Mouse (Mus musculus) olfactory bulb, adult 2 months (tissue): ENCODE measurements around the gene 4930544D05Rik.

Experiments used
- CTCF ChIP-seq: fragments of 200-500 bp; IDR thresholded peaks from 2 replicates; pipeline ENCODE4 v1.5.1; 2012; ENCODE audit warnings: low read depth, mild to moderate bottlenecking, low read length, moderate library complexity; ENCODE audit not compliant: insufficient read depth
- POLR2A ChIP-seq: fragments of 200-500 bp; IDR thresholded peaks from 2 replicates; pipeline ENCODE4 v1.6.1; 2012; ENCODE audit warnings: mild to moderate bottlenecking, low read depth, low read length, moderate library complexity; ENCODE audit not compliant: insufficient read depth

GRCm38 (mm10) chr11:70579710-70580357, 35.8 kb upstream of the 4930544D05Rik start:
- no peak for TF ChIP-seq CTCF
- no peak for TF ChIP-seq POLR2A
